Mouse (Mus musculus) limb, embryonic 14.5 days (tissue): ENCODE results near the gene Sp2. TPM values are rescaled to one million over a fixed set of nuclear protein-coding genes. Genes with fewer than 3 reads are reported as not detected.
A peak's percentile ranks its signal among the peaks of the same experiment; 100 is the strongest.

Source experiments
- ATAC-seq: fragments of 200-750 bp; cut with Nextera tagmentation; 2 replicates; pipeline ENCODE4 v1.8.0; 2017; ENCODE audit warnings: low read depth, moderate number of reproducible peaks, moderate TSS enrichment; ENCODE audit not compliant: low FRiP score
- DNase-seq: peaks from one replicate; pipeline ENCODE4 v3.0.0-alpha.2; 2015; ENCODE audit warnings: low spot score
- H3K27ac ChIP-seq: fragments of 300-500 bp; sonication (generic); replicated peaks from 2 replicates; pipeline ENCODE4 v1.5.1; 2014; ENCODE audit warnings: low read depth, mild to moderate bottlenecking, low read length, moderate library complexity, mixed read lengths
- H3K27me3 ChIP-seq: fragments of 300-500 bp; sonication (generic); 2 replicates; pipeline ENCODE4 v1.6.1; 2014; ENCODE audit warnings: low read length, mixed read lengths; ENCODE audit not compliant: control insufficient read depth, insufficient read depth
- H3K36me3 ChIP-seq: fragments of 300-500 bp; sonication (generic); 2 replicates; pipeline ENCODE4 v1.6.1; 2014; ENCODE audit warnings: mild to moderate bottlenecking, low read length, moderate library complexity, mixed read lengths; ENCODE audit not compliant: control insufficient read depth, insufficient read depth
- H3K4me1 ChIP-seq: fragments of 300-500 bp; sonication (generic); 2 replicates; pipeline ENCODE4 v1.6.1; 2014; ENCODE audit warnings: antibody characterized with exemption, low read length, mixed read lengths; ENCODE audit not compliant: control insufficient read depth, insufficient read depth
- H3K4me2 ChIP-seq: fragments of 300-500 bp; sonication (generic); replicated peaks from 2 replicates; pipeline ENCODE4 v1.6.1; 2014; ENCODE audit warnings: low read depth, mild to moderate bottlenecking, low read length, moderate library complexity; ENCODE audit not compliant: severe bottlenecking
- H3K4me3 ChIP-seq: fragments of 300-500 bp; sonication (generic); replicated peaks from 2 replicates; pipeline ENCODE4 v1.5.1; 2014; ENCODE audit warnings: low read length
- H3K9ac ChIP-seq: fragments of 300-500 bp; sonication (generic); 2 replicates; pipeline ENCODE4 v1.6.1; 2014; ENCODE audit warnings: mild to moderate bottlenecking, low read depth, low read length, moderate library complexity; ENCODE audit not compliant: severe bottlenecking
- H3K9me3 ChIP-seq: fragments of 300-500 bp; sonication (generic); 2 replicates; pipeline ENCODE4 v1.6.1; 2016; ENCODE audit warnings: low read length; ENCODE audit not compliant: control insufficient read depth
- POLR2A ChIP-seq: fragments of 200-500 bp; IDR thresholded peaks from 2 replicates; pipeline ENCODE4 v1.8.0; 2012; ENCODE audit warnings: inconsistent platforms, mild to moderate bottlenecking, moderate library complexity, borderline replicate concordance; ENCODE audit not compliant: insufficient read depth, insufficient read length; ENCODE audit errors: extremely low read depth
- WGBS: fragments of 180-500 bp; shearing (Covaris S2); extraction: QIAGEN DNeasy Blood & Tissue Kit; methylation state at CpG from one replicate; pipeline ENCODE4 v1.1.7; 2014; 5-methylcytosine and 5-hydroxymethylcytosine counted together
- polyA plus RNA-seq, 2 experiments: library from polyadenylated mRNA; depleted of rRNA in 1 of 2; stranded (reverse) in 1 of 2; unstranded in 1 of 2; fragments of >200 nt; fragmentation: Nextera tagmentation in 1 of 2; extraction: Ambion mirVana in 1 of 2; gene quantifications; 2 replicates each; pipeline versions ENCODE4 v1.2.1 to v1.2.3; 2012 to 2014

Gene Sp2
- polyA plus RNA-seq, 2 experiments, result 16.0 to 17.1 TPM

DNA sequence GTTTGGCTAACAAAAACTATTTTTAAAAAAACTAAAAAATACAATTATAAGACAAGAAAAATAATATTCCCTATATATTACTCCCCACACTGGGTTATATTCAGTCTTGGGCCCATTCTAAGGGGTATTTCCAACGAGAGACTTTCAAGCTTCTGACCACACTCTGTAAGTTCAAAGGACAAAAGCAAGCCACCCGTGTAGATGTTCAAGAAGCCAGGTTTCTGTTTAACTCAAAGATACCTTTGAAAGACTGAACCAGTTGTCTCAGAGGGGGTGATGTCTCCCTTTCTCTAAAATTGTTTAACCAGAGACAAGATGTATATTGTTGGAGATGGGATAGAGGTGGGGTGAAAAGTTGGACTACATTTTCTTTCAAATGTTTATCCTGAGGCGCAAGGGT lies 16.6 kb downstream of the Sp2 start:
- H3K27me3 ChIP-seq, result no peaks in the 10 kb centered on the region
- no peak overlapping the region for H3K27ac ChIP-seq
- peaks cover 21% of the 10 kb centered on the region for H3K36me3 ChIP-seq
- peaks cover 14% of the 10 kb centered on the region for H3K4me1 ChIP-seq
- no peak overlapping the region for H3K4me3 ChIP-seq
- no peak for TF ChIP-seq POLR2A
- H3K4me2 ChIP-seq, result no peak overlapping the region
- no peak overlapping the region for H3K9ac ChIP-seq
- no peak for DNase-seq
- H3K9me3 ChIP-seq, result no peaks in the 10 kb centered on the region
- 91% methylated on average over 3 of the region's 3 CpGs for WGBS
- no peak for ATAC-seq

DNA sequence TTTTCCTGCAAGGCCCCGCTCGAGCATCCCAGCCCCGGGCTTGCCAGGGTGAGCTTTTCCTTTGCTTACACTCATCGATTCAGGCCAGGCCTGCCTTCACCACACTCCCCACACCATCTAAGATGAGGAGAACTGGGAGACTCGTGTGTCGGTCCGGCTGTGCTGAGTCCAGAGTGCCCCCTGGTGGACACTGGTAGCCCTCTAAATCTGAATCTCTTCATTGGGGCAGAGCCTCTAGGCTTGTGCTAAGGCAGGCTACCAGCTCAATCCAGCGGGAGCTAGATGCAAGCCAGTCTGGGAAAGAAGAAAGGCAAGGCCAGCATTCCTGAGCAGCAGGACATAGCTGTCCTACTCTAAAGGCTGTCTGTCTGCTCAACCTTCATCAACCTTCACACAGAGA lies 19.2 kb downstream of the Sp2 start:
- Histone ChIP-seq H3K27me3 (no peaks in the 10 kb centered on the region), H3K9me3 (no peaks in the 10 kb centered on the region), H3K4me3 (no peak overlapping the region), H3K9ac (no peak overlapping the region), H3K4me2 (no peak overlapping the region), H3K4me1 (no peaks in the 10 kb centered on the region), H3K36me3 (peaks cover 44% of the 10 kb centered on the region), H3K27ac (no peak overlapping the region)
- ATAC-seq (peak; percentile 82), DNase-seq (peak; percentile 87)
- TF ChIP-seq POLR2A, result no peak
- 20% methylated on average over 8 of the region's 8 CpGs for WGBS

DNA sequence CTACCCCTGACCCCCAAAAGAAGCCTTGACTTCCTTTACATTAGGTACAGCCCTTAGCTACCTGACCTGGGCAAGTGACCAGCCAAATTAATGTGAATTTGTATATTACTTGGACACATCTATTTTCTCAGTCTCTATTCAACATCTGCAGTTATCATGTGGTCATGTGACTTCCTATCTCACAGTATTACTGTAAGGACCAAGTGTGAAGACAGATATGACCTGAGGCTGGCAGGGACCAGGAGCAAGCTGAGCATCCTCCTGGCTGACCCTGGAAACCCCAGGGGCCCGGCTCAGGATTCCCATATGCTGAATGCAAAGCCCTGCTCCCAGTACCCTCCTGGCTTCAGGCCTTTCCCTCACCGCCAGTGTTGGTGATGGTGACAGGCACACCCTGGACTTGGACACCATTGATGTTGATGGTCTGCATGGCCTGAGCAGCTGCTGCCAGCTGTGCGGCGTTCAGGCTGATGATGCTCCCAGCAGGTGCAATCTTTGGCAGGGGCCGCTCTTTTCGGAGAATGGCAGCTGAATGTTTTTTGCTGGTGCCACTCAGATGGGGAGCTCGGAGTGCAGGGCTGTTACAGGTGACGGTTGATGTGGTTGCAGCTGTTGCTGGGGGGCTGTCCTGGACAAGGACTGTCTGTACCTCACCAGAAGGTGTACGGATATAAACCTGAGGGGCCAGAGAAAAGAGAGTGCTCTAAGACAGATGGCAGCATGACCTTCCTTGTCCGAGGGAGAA lies 25.5 kb downstream of the Sp2 start:
- Histone ChIP-seq H3K9me3 (no peaks in the 10 kb centered on the region), H3K4me1 (no peaks in the 10 kb centered on the region), H3K9ac (no peak overlapping the region), H3K27me3 (no peaks in the 10 kb centered on the region), H3K27ac (no peak overlapping the region), H3K36me3 (peaks cover 92% of the 10 kb centered on the region), H3K4me3 (no peak overlapping the region), H3K4me2 (no peak overlapping the region)
- DNase-seq (no peak), ATAC-seq (no peak)
- 90% methylated on average over 10 of the region's 10 CpGs for WGBS
- TF ChIP-seq POLR2A, result no peak

DNA sequence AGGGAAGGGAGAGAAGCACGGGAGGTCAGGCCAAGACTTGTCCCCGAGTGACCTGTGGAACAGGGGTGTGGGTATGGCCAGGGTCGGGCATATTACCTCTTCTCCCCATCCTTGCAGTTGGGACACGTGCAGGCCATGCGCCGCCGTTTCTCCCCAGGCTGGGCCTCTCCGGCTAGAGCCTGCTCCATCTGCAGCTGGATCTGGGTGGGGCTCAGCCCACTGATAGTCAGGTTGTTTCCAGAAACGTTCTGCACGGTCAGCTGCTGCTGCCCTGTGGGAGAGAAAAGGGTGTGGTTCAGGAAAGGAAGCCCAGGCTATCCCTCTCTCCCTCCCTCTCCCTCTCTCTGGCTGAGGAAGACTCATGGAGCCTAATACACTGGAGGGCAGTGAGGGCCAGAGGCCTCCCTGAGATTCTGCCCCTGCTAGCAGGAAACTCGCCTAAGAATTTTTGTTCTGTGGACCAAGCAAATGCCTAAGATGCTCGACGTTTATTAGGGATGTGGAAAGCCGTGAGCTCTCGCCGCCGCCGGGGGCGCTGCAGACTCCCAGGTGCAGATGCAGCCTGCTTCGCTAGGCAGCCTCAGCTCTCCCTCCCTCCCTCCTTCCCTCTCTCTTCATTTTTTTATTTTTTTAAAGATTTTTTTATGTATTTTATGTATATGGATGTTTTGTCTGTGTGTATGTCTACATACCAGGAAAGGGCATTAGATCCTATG lies 26.6 kb downstream of the Sp2 start:
- Histone ChIP-seq H3K27me3 (no peaks in the 10 kb centered on the region), H3K27ac (no peak overlapping the region), H3K4me3 (no peak overlapping the region), H3K36me3 (peaks cover 90% of the 10 kb centered on the region), H3K9ac (no peak overlapping the region), H3K9me3 (no peaks in the 10 kb centered on the region), H3K4me2 (no peak overlapping the region), H3K4me1 (no peaks in the 10 kb centered on the region)
- no peak for ATAC-seq
- 58% methylated on average over 20 of the region's 20 CpGs for WGBS
- no peak for DNase-seq
- no peak for TF ChIP-seq POLR2A

DNA sequence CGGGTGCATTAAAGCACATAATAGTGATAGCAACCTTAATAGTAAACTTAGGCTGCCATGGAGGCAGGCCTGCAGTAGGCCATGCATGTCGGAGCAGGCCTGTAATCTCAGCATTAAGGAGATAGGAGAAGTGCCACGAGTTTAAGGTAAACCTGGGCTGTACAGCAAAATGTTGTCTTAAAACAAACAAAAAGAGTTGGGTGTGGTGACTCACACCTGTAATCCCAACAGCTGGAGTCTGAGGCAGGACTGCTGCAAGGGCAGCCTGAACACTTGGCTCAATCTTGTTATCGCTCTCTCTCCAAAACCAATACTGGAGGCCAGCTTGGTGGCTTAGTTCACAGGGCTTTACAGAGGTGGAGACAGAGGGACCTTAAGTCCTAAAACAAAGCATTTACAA lies 27.7 kb downstream of the Sp2 start:
- no peaks in the 10 kb centered on the region for H3K9me3 ChIP-seq
- H3K27me3 ChIP-seq, result no peaks in the 10 kb centered on the region
- H3K9ac ChIP-seq, result no peak overlapping the region
- no peak overlapping the region for H3K27ac ChIP-seq
- H3K4me3 ChIP-seq, result no peak overlapping the region
- ATAC-seq (no peak), DNase-seq (no peak)
- H3K4me1 ChIP-seq, result no peaks in the 10 kb centered on the region
- H3K36me3 ChIP-seq, result peaks cover 85% of the 10 kb centered on the region
- WGBS, result 88% methylated on average over 4 of the region's 4 CpGs
- TF ChIP-seq POLR2A, result no peak
- no peak overlapping the region for H3K4me2 ChIP-seq
